Mouse (Mus musculus) myocyte (in vitro differentiated cells): ENCODE results near the gene Max.

ENCODE experiments used
- CEBPB ChIP-seq: IDR thresholded peaks from 2 replicates; pipeline ENCODE4 v1.6.1; 2011; ENCODE audit warnings: mild to moderate bottlenecking, moderate library complexity; ENCODE audit not compliant: poor library complexity, insufficient read depth, severe bottlenecking
- E2F4 ChIP-seq: IDR thresholded peaks from one replicate; pipeline ENCODE4 v1.6.1; 2011; ENCODE audit warnings: mild to moderate bottlenecking, control low read depth, moderate library complexity; ENCODE audit not compliant: insufficient read depth
- MAX ChIP-seq: IDR thresholded peaks from one replicate; pipeline ENCODE4 v1.6.1; 2011; ENCODE audit warnings: low read depth, mild to moderate bottlenecking, control low read depth
- MYOD1 ChIP-seq, 3 experiments: IDR thresholded peaks; one replicate each; pipeline ENCODE4 v1.6.1; 2011; ENCODE audit warnings: control low read depth in 2 of 3, low read depth in 2 of 3, mild to moderate bottlenecking in 2 of 3, moderate library complexity in 1 of 3; ENCODE audit not compliant: insufficient read length in 2 of 3, control insufficient read depth in 1 of 3
- MYOG ChIP-seq, 3 experiments: IDR thresholded peaks; one replicate each; pipeline ENCODE4 v1.6.1; 2011; ENCODE audit warnings: control low read depth in 2 of 3, low read depth in 2 of 3, mild to moderate bottlenecking in 2 of 3; ENCODE audit not compliant: insufficient read length in 2 of 3, control insufficient read depth in 1 of 3, insufficient read depth in 1 of 3
- POLR2A ChIP-seq: IDR thresholded peaks from one replicate; pipeline ENCODE4 v1.6.1; 2011; ENCODE audit warnings: low read depth, mild to moderate bottlenecking, control low read depth, moderate library complexity; ENCODE audit not compliant: insufficient read length
- POLR2AphosphoS2 ChIP-seq: IDR thresholded peaks from one replicate; pipeline ENCODE4 v1.6.1; 2011; ENCODE audit warnings: low read depth, control low read depth; ENCODE audit not compliant: insufficient read length
- REST ChIP-seq: IDR thresholded peaks from one replicate; pipeline ENCODE4 v1.6.1; 2011; ENCODE audit warnings: mild to moderate bottlenecking, control low read depth, moderate library complexity; ENCODE audit not compliant: insufficient read depth, insufficient read length
- SRF ChIP-seq: IDR thresholded peaks from one replicate; pipeline ENCODE4 v1.6.1; 2011; ENCODE audit warnings: low read depth; ENCODE audit not compliant: control insufficient read depth, insufficient read length
- TCF12 ChIP-seq: IDR thresholded peaks from one replicate; pipeline ENCODE4 v1.6.1; 2011; ENCODE audit warnings: mild to moderate bottlenecking, control low read depth; ENCODE audit not compliant: poor library complexity, insufficient read depth, severe bottlenecking
- TCF3 ChIP-seq: IDR thresholded peaks from one replicate; pipeline ENCODE4 v1.6.1; 2011; ENCODE audit warnings: low read depth, control low read depth; ENCODE audit not compliant: insufficient read length
- USF1 ChIP-seq: IDR thresholded peaks from one replicate; pipeline ENCODE4 v1.6.1; 2011; ENCODE audit warnings: low read depth, mild to moderate bottlenecking, control low read depth, moderate library complexity

GRCm38 (mm10) chr12:77002551-77003228 is 40.7 kb upstream of the Max start:
- TF ChIP-seq POLR2A (no peak), MAX (no peak), TCF12 (no peak), CEBPB (no peak), SRF (no peak), USF1 (no peak), E2F4 (no peak), MYOG (IDR thresholded peaks at IDR 0.05; ENCODE audit: control insufficient read depth in 1 of 3, insufficient read depth in 1 of 3, insufficient read length in 2 of 3, low read depth in 2 of 3) (no peak), POLR2AphosphoS2 (no peak), TCF3 (no peak), MYOD1 (IDR thresholded peaks at IDR 0.05; ENCODE audit: control insufficient read depth in 1 of 3, insufficient read length in 2 of 3, low read depth in 2 of 3) (no peak), REST (no peak)
